Mouse (Mus musculus): ENCODE measurements around the gene Skor1. TPM values are rescaled to one million over a fixed set of nuclear protein-coding genes. Genes with fewer than 3 reads are reported as not detected.

Skor1 gene
- polyA plus RNA-seq, 1 experiment from 2014 or later: 0.43 TPM

DNA sequence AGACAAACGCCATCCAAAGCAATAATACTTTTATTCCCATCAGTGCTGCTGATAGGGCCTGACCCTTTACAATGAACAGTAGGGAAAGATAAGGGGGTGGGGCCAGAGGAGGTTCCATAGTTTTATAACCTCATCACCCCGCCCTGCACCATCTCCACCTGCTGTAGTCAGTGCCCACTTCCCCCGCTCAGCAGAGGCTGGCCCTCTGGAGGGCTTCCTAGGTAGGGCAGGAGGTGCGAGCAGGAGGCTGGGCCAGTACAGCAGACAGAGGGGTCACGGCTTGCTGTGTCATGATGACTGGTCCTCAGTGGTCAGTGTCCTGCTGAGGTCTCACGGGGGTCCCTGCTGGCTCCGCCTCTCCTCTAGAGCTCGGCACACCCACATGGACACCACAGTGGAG lies 15.0 kb upstream of the Skor1 start:
- no peak overlapping the region for H3K27ac ChIP-seq (ENCODE audit: low read depth, low read length)
- no peak overlapping the region for H3K4me3 ChIP-seq (ENCODE audit: low read depth, low read length)
- H3K36me3 ChIP-seq (ENCODE audit: control insufficient read depth, insufficient read depth, low read length): no peaks in the 10 kb centered on the region
- no peaks in the 10 kb centered on the region for H3K27me3 ChIP-seq (ENCODE audit: control insufficient read depth, insufficient read depth, low read length)
- ATAC-seq (replicated peaks; ENCODE audit: low FRiP score) (no peak), DNase-seq (ENCODE audit: low spot score) (no peak)
- H3K4me1 ChIP-seq (replicated peaks; ENCODE audit: control insufficient read depth, insufficient read depth, low read length): no peaks in the 10 kb centered on the region
- H3K9me3 ChIP-seq (ENCODE audit: control insufficient read depth, low read length): no peaks in the 10 kb centered on the region
- no peak overlapping the region for H3K4me2 ChIP-seq (ENCODE audit: low read depth, low read length, severe bottlenecking)
- 68% methylated on average over 8 of the region's 8 CpGs for WGBS
- H3K9ac ChIP-seq (ENCODE audit: low read length): no peak overlapping the region

DNA sequence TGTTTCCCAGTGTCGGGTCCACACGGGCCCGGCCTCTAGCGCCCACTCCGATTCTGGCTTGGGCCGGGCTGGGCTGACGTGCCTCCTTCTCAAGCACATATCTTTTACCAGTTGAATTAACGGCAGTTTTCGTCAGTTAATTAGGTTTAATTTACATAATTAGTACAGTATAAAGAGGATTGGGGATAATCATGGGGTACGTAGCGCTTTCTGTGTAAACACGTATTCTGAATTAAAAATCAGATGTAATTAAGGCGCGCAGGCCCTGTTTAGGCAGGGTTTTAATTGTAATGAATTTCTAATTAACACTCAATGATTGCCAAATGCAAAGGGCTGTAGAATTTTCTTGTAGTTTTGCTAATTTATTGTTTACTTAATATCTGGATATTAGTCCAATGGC lies 3.2 kb upstream of the Skor1 start:
- Histone ChIP-seq H3K27me3 (ENCODE audit: control insufficient read depth, insufficient read depth, low read length) (peaks cover 77% of the 10 kb centered on the region), H3K9ac (ENCODE audit: low read length) (no peak overlapping the region), H3K36me3 (ENCODE audit: control insufficient read depth, insufficient read depth, low read length) (no peaks in the 10 kb centered on the region), H3K9me3 (ENCODE audit: control insufficient read depth, low read length) (peaks cover 5% of the 10 kb centered on the region; the same call in 1 of the 2 replicates), H3K4me2 (ENCODE audit: low read depth, low read length, severe bottlenecking) (no peak overlapping the region), H3K4me1 (replicated peaks; ENCODE audit: control insufficient read depth, insufficient read depth, low read length) (peaks cover 14% of the 10 kb centered on the region), H3K27ac (ENCODE audit: low read depth, low read length) (no peak overlapping the region), H3K4me3 (ENCODE audit: low read depth, low read length) (no peak overlapping the region)
- 17% methylated on average over 14 of the region's 14 CpGs for WGBS
- DNase-seq (ENCODE audit: low spot score): no peak
- no peak for ATAC-seq (replicated peaks; ENCODE audit: low FRiP score)

DNA sequence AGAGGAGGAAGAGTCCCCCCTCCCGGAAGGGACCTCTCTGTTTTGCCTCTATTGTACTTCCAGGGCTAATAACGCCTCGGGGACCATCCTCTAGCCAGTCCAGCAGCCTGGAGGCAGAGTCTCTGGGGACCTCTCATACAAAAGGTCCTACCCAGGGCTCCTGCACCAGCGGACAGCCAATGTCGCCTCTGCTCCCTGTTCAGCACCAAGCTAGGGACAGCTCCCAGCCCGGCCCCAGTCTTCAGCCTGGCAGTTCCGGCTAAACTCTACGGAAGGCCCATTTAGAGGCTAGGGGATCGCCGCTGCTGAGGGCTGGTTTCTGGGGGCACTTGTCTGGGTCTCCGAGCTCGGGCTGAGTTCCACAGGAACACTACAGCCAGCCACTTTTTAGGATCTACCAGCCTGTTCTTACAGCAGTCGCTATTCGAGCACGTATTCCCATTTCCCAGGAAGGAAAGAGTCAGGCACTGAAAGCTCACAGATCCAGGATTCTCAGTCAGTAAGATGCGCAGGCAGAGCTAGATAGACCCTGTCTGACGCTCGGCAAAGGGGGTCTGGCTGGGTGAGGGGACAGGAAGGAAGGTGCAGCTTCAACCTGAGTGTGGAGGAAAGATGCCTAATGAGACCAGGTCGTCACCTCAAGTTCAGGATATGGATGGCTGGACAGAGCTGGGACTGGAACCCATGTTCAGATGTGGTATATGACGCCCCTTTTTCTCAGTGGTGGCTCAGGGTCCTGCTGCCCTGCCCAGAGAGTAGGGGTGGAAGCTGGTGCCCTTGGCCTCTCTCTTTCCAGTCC lies 2.5 kb upstream of the Skor1 start:
- Histone ChIP-seq H3K9me3 (ENCODE audit: control insufficient read depth, low read length) (peaks cover 5% of the 10 kb centered on the region; the same call in 1 of the 2 replicates), H3K36me3 (ENCODE audit: control insufficient read depth, insufficient read depth, low read length) (no peaks in the 10 kb centered on the region), H3K4me1 (replicated peaks; ENCODE audit: control insufficient read depth, insufficient read depth, low read length) (peaks cover 20% of the 10 kb centered on the region), H3K27me3 (ENCODE audit: control insufficient read depth, insufficient read depth, low read length) (peaks cover 83% of the 10 kb centered on the region), H3K4me3 (ENCODE audit: low read depth, low read length) (no peak overlapping the region), H3K27ac (ENCODE audit: low read depth, low read length) (no peak overlapping the region), H3K9ac (ENCODE audit: low read length) (no peak overlapping the region), H3K4me2 (ENCODE audit: low read depth, low read length, severe bottlenecking) (no peak overlapping the region)
- ATAC-seq (replicated peaks; ENCODE audit: low FRiP score): no peak
- WGBS: under 1% methylated on average over 20 of the region's 20 CpGs
- peak; percentile 89 for DNase-seq (ENCODE audit: low spot score)

DNA sequence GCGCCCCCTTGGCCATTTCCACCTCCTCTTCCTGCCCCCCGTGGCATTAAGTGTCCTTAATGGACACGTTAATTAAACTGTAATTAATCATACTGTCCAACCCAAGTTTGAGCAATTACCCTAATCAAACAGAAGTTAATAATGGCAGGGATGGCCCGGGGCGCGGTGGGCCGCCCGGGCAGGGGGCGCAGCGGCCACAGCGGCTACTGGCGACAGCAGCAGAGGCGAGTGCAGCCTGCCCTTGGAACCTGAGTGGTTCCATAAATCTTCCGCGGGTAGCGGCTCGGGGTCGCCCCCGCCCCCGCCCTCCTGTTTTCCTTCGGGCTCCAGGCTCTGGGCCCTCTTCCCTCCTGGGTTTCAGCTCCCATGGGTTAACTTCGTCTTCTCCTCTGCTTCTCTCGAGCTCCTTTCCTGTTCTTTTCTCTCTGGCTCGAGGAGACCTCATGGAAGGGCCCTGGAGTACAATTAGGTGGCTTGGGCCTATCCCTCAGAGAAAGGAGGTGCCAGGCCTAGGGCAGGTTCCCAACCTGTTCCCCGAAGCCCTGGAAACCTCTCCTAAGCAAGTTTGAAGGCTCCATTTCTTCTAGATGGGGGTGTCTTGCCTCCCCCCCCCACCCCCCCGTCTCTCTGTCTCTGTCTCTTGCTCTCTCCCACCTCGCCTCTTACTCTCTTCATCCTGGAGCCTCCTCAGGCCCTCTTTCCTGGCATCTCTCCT lies 1.5 kb upstream of the Skor1 start:
- Histone ChIP-seq H3K9ac (ENCODE audit: low read length) (no peak overlapping the region), H3K27ac (ENCODE audit: low read depth, low read length) (no peak overlapping the region), H3K4me2 (ENCODE audit: low read depth, low read length, severe bottlenecking) (no peak overlapping the region), H3K4me1 (replicated peaks; ENCODE audit: control insufficient read depth, insufficient read depth, low read length) (peaks cover 20% of the 10 kb centered on the region), H3K27me3 (ENCODE audit: control insufficient read depth, insufficient read depth, low read length) (peaks cover 91% of the 10 kb centered on the region), H3K36me3 (ENCODE audit: control insufficient read depth, insufficient read depth, low read length) (no peaks in the 10 kb centered on the region), H3K9me3 (ENCODE audit: control insufficient read depth, low read length) (peaks cover 5% of the 10 kb centered on the region; the same call in 1 of the 2 replicates), H3K4me3 (ENCODE audit: low read depth, low read length) (no peak overlapping the region)
- DNase-seq (ENCODE audit: low spot score) (no peak), ATAC-seq (replicated peaks; ENCODE audit: low FRiP score) (no peak)
- under 1% methylated on average over 27 of the region's 27 CpGs for WGBS

DNA sequence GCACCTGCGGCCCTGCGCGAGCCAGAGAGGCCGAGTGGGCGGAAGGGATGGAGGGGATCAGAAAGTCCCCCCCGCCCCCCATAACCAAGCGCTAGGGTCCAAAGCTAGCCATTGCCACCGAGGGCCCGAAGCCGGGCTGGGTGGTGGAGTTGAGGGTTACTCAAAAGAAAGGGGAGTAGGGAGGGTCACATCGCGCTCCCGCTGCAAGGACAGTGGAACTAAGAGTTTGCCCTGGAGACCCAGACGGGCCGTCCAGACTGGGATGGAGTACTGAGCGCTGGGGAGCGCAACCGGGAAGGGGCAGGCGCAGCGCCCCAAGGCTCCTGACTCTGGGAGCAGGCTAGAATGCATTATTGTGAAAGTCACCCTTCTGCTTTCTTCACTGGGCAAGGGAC lies 608 bp upstream of the Skor1 start:
- H3K4me3 ChIP-seq (ENCODE audit: low read depth, low read length): peak overlapping the region; percentile 32
- no peak for ATAC-seq (replicated peaks; ENCODE audit: low FRiP score)
- H3K9ac ChIP-seq (ENCODE audit: low read length): no peak overlapping the region
- peaks cover 98% of the 10 kb centered on the region for H3K27me3 ChIP-seq (ENCODE audit: control insufficient read depth, insufficient read depth, low read length)
- under 1% methylated on average over 20 of the region's 20 CpGs for WGBS
- H3K36me3 ChIP-seq (ENCODE audit: control insufficient read depth, insufficient read depth, low read length): no peaks in the 10 kb centered on the region
- H3K27ac ChIP-seq (ENCODE audit: low read depth, low read length): no peak overlapping the region
- H3K9me3 ChIP-seq (ENCODE audit: control insufficient read depth, low read length): peaks cover 5% of the 10 kb centered on the region; the same call in 1 of the 2 replicates
- H3K4me1 ChIP-seq (replicated peaks; ENCODE audit: control insufficient read depth, insufficient read depth, low read length): peaks cover 22% of the 10 kb centered on the region
- H3K4me2 ChIP-seq (ENCODE audit: low read depth, low read length, severe bottlenecking): peak overlapping the region; percentile 78
- DNase-seq (ENCODE audit: low spot score): no peak

DNA sequence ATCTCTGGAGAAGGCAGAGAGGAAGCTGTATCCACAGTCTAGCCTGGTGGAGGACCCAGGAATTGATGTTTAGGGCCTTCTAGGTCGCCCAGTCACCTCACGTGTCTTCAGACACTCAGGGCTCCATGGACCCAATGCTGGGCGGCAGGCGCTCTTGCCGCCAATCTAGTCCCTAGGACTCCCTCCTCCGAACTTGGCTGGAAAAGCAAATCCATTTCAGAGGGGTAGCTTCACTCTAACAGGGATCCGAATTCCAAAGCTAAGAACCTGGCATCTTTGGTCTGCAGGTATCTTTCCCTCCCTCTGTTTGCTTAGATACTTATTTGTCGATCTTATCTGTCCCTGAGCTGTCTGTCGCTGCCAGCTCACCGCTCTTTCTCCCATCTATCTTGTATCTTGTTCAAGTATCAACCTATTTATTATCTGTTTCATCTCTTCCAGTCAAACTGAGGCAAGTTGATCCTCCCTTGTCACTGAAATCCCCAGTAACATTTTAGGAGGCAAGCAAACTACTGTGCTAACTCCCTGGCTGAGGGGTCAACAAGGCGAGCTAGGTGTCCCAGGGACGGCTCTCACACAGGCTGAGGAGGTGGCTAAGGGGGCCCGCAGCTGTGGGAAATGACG lies 863 bp downstream of the Skor1 start:
- peak overlapping the region; percentile 32 for H3K4me3 ChIP-seq (ENCODE audit: low read depth, low read length)
- H3K4me1 ChIP-seq (replicated peaks; ENCODE audit: control insufficient read depth, insufficient read depth, low read length): peaks cover 27% of the 10 kb centered on the region
- 2% methylated on average over 14 of the region's 14 CpGs for WGBS
- H3K27me3 ChIP-seq (ENCODE audit: control insufficient read depth, insufficient read depth, low read length): peaks cover 100% of the 10 kb centered on the region
- ATAC-seq (replicated peaks; ENCODE audit: low FRiP score): no peak
- no peak for DNase-seq (ENCODE audit: low spot score)
- H3K36me3 ChIP-seq (ENCODE audit: control insufficient read depth, insufficient read depth, low read length): no peaks in the 10 kb centered on the region
- no peak overlapping the region for H3K9ac ChIP-seq (ENCODE audit: low read length)
- H3K4me2 ChIP-seq (ENCODE audit: low read depth, low read length, severe bottlenecking): no peak overlapping the region
- no peaks in the 10 kb centered on the region for H3K9me3 ChIP-seq (ENCODE audit: control insufficient read depth, low read length)
- no peak overlapping the region for H3K27ac ChIP-seq (ENCODE audit: low read depth, low read length)

DNA sequence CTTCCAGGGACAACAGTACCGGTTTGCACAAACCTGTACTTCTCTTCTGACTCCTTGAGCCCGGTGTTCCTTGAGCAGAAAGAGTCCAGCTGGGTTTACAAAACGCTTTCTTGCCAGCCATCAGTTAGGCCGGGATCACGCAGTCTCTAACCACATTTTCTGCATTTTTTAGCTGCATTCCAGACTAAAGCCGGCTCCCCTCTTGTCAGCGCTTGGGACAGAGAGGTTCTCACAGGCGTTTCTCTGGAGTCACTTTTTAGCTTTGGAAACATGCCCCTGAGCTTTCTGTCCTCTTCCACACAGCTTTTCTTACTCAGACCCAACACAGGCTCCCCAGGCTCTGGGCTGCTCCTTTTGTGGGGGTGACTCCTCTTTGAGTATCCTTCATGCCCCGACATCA lies 1.5 kb downstream of the Skor1 start:
- peaks cover 100% of the 10 kb centered on the region for H3K27me3 ChIP-seq (ENCODE audit: control insufficient read depth, insufficient read depth, low read length)
- H3K4me2 ChIP-seq (ENCODE audit: low read depth, low read length, severe bottlenecking): no peak overlapping the region
- H3K27ac ChIP-seq (ENCODE audit: low read depth, low read length): no peak overlapping the region
- ATAC-seq (replicated peaks; ENCODE audit: low FRiP score) (no peak), DNase-seq (ENCODE audit: low spot score) (no peak)
- peaks cover 26% of the 10 kb centered on the region for H3K4me1 ChIP-seq (replicated peaks; ENCODE audit: control insufficient read depth, insufficient read depth, low read length)
- H3K4me3 ChIP-seq (ENCODE audit: low read depth, low read length): no peak overlapping the region
- H3K9me3 ChIP-seq (ENCODE audit: control insufficient read depth, low read length): no peaks in the 10 kb centered on the region
- H3K9ac ChIP-seq (ENCODE audit: low read length): no peak overlapping the region
- no peaks in the 10 kb centered on the region for H3K36me3 ChIP-seq (ENCODE audit: control insufficient read depth, insufficient read depth, low read length)
- 1% methylated on average over 9 of the region's 9 CpGs for WGBS

DNA sequence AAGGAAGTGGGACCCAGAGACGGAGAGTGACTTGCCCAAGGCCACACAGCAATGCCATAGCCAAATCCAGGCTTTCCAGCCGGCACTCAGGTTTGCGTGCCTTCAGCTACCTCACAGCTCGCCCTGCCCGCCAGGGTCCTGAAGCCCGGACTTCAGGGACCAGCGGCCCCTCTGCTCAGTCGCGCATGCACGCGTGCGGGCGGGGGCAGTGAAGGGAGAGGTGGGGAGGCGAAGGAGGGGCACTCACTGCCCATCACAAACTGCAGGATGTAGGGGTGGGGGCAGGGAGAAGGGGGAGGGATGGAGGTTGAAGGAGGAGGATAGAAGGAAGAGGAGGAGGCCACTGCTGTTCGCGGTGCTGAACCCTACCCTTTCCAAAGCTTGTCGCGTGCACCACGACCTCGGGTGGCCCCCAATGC lies 1.9 kb downstream of the Skor1 start:
- H3K36me3 ChIP-seq (ENCODE audit: control insufficient read depth, insufficient read depth, low read length): no peaks in the 10 kb centered on the region
- no peak for DNase-seq (ENCODE audit: low spot score)
- no peaks in the 10 kb centered on the region for H3K9me3 ChIP-seq (ENCODE audit: control insufficient read depth, low read length)
- H3K4me1 ChIP-seq (replicated peaks; ENCODE audit: control insufficient read depth, insufficient read depth, low read length): peaks cover 28% of the 10 kb centered on the region
- 0 out of 2 replicates have a peak overlapping the region, but pooled peaks have one; percentile 24 for H3K4me2 ChIP-seq (ENCODE audit: low read depth, low read length, severe bottlenecking)
- no peak for ATAC-seq (replicated peaks; ENCODE audit: low FRiP score)
- H3K27me3 ChIP-seq (ENCODE audit: control insufficient read depth, insufficient read depth, low read length): peaks cover 100% of the 10 kb centered on the region
- H3K9ac ChIP-seq (ENCODE audit: low read length): no peak overlapping the region
- no peak overlapping the region for H3K27ac ChIP-seq (ENCODE audit: low read depth, low read length)
- peak overlapping the region; percentile 12; the same call in 1 of the 2 replicates for H3K4me3 ChIP-seq (ENCODE audit: low read depth, low read length)
- WGBS: 0% methylated on average over 19 of the region's 20 CpGs

Measured in forebrain, embryonic 11.5 days (tissue).